Mouse (Mus musculus) naive thymus-derived CD4-positive, alpha-beta T cell, adult 2 months (primary cell): ENCODE measurements at regions not wholly inside any gene's neighbourhood (a gene's known extent, or its start where the extent isn't known, plus 50 kb on each side); places are given as distances from the start of the nearest gene placed in this dataset.

Experiments used
- DNase-seq: peaks from one replicate; pipeline ENCODE4 v3.0.0-alpha.2; 2011; ENCODE audit warnings: low read depth

GRCm38 (mm10) chr13:4662336-4663101, 53.5 kb upstream of the Akr1e1 start:
- DNase-seq, result peak; percentile 2
